Mouse (Mus musculus) embryonic stem cell, embryonic (primary cell): ENCODE results near the gene Bmf.

Source experiments
- CTCF ChIA-PET, 4 experiments: fragments of 300-600 bp in 2 of 4; fragments of 350-600 bp in 2 of 4; sonication (Branson Sonifier 250); formaldehyde crosslinking; loops; one replicate each; lab custom pipeline; 2022; ENCODE audit warnings: inconsistent platforms in 2 of 4; lab: Charles Lee
- POLR2A ChIA-PET, 4 experiments: fragments of 300-600 bp in 2 of 4; fragments of 350-600 bp in 2 of 4; sonication (Branson Sonifier 250); formaldehyde crosslinking; loops; one replicate each; lab custom pipeline; 2022; ENCODE audit warnings: antibody characterized with exemption in 4 of 4, inconsistent platforms in 1 of 4; lab: Charles Lee

The Bmf gene

DNA sequence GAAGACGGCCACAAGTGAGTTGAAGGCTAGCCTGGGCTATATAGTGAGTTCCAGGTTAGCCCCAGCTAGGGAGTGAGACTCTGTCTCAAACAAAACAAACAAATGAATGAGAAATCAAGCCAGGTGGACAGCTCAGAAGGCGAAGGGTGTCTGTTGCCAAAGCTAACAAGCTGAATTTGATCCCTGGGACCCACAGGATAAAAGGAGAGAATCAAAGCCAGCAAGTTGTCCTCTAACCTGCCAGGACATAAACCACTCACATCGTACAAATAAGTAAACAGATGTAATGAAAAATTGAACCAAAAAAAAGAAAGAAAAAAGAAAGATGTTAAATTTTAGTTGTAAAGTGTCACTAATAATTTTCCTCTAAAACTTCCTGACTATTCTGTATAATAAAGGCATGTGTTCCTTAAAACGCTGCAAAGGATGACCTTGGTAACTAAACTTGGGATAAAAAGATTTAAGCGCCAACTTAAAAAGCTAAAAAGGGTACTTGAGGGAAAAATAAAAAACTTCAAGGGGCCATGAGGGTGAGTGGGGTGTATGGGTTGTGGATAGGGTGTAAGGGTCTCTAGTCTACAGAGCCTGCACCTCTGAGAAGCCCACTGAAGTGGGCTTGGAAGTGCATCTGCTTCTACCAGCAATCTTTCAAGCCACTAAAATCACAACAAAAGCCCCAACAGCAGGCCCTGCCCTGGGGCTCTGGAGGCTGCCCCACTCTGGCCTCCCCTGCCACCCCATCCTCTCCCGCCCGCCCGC is 39.6 kb downstream of the Bmf start:
- ChIA-PET CTCF (interaction anchor here in 1 of 4 experiments (0.7 to 1.0 kb wide), 2 partner anchors 23 to 1661 kb away, joined by 3 read pairs; no protein-coding TSS in a partner anchor), POLR2A (interaction anchor here in 3 of 4 experiments (0.6 to 2.2 kb wide), 6 partner anchors 10 to 282 kb away, joined by 3 to 7 read pairs (median 4); partner anchors contain the start of gene Bmf (in 2 of the 3))

DNA sequence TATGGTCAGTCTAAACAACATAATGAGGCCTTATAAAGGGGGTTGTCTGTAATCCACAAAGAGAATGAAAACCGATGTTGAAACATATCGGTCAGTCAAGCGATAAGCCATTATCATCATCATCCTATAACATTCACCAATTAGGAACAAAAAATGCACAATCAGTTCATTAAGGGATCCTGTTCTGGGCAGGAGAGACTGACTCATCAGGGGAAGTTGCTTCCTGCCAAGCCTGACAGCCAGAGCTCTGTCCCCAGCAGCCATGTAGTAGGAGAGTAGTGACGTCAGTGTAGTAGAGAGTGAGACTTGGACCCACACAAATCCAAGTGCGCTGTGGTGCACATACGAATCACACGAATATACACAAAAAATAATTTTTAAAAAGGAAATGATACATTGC is 42.4 kb downstream of the Bmf start:
- CTCF ChIA-PET, result no interaction called here
- POLR2A ChIA-PET, result no interaction called here

DNA sequence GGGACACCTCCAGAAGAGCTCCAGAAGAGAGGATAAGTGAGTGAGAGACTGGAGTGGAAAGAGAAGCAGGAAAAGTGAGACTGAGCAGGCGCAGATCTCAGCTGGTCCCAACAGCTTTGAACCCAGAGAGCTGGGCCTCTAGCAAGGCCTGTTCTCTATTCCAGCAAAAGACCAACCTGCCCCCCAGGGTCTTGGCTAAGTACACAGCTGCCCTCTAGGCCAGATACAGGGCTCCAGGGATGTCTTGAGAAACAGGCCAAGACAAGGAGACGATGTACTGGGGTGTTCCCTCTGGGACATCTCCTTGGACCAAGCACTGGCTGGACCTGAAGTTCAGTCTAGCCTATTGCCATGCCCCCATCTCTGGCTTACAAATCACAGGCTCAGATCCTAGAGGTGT is 49.3 kb downstream of the Bmf start:
- CTCF ChIA-PET, result interaction anchor here (0.6 to 2.3 kb wide), 9 partner anchors 11 to 138 kb away, joined by 3 to 17 read pairs (median 4); no protein-coding TSS in a partner anchor
- POLR2A ChIA-PET, result interaction anchor here in 2 of 4 experiments (0.7 to 3.6 kb wide), 10 partner anchors 9 to 168 kb away, joined by 3 to 16 read pairs (median 4); no protein-coding TSS in a partner anchor

DNA sequence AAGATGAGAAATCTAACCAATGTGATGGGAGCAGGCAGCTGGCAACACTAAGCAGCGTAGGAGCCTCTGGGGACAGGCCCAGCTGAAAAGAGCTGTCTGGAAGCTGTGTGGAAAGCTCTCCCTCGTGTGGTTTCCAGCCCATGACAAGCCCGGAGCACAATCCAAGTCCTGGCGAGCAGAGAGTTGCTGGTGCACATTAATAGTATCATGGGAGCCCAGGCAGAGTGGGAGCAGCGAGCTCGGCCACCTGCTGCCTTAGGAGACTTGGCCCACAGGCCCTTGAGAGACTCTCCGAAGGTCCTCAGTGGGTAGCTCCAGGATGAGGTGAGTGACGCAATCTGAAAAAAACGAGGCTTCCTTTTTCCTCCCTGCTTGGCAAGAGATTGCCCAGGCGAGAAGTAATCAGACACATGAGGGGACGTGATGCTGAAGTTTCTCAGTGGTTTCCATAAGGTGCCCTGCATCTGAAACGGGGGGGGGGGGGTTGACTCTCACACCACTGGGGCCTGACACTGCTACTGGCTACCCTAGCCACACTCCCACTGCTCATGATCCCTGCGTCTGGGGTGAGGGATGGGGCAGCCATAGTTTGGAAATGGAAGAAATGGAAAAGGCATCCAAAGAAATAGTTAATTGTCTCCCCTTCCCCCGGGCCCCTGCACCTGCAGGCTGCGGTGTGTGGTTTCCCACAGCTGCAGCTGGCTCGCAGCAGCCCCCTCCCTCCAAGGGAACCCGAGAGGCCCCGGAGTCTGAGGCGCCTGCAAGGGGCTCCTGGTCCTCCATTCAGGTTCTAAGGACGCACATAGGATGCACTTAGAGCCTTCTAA is 50.1 kb downstream of the Bmf start:
- ChIA-PET POLR2A (interaction anchor here in 3 of 4 experiments (0.6 to 3.6 kb wide), 13 partner anchors 8 to 88 kb away, joined by 3 to 16 read pairs (median 4); partner anchors contain the start of gene Srp14 (in 1 of the 3)), CTCF (interaction anchor here (0.6 to 2.3 kb wide), 11 partner anchors 11 to 139 kb away, joined by 3 to 17 read pairs (median 4); no protein-coding TSS in a partner anchor)

DNA sequence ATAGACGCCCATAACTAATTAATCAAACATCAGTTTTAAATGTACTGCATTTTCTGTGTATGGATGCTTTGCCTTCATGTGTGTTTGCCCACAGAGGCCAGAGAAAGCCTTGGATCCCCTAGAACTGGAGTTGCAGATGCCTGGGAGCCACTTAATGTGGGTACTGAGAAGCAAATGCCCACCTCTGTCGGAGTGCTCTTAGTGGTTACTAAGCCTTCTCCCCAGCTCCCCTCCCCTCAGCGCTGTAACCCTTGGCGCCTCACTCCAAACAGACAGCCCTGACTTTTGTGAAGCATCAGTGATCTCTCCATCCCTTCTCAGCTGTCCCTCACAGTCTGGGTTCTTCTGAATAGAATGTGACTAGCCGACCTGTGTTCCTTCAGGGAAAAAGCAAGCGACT is 51.0 kb downstream of the Bmf start:
- ChIA-PET POLR2A (interaction anchor here in 2 of 4 experiments (1.0 to 3.6 kb wide), 9 partner anchors 9 to 89 kb away, joined by 3 to 16 read pairs (median 4); partner anchors contain the start of gene Srp14 (in 1 of the 2)), CTCF (interaction anchor here in 3 of 4 experiments (1.3 to 2.3 kb wide), 3 partner anchors 11 to 12 kb away, joined by 3 to 17 read pairs (median 5); no protein-coding TSS in a partner anchor)

DNA sequence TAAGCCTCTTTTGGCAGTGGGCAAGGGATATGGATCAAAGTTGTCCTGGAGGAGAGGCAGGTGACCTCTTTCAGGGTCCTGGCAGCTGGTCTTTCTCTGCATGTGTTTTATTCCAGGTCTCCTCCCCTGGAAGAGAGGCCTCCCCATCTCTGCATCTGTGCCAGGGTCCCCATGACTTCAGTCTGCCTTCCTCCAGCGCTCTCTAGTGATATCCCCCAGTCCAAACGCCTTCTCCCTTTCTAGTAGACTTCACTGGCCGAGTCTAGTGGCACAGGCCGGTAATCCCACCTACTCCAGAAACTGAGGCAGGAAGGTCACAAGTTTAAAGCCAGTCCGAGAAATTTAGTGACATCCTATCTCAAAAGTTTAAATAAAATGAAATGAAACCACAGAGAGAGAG is 51.6 kb downstream of the Bmf start:
- CTCF ChIA-PET, result interaction anchor here in 2 of 4 experiments (1.3 to 1.4 kb wide), 2 partner anchors 11 kb away, joined by 3 to 5 read pairs; no protein-coding TSS in a partner anchor
- POLR2A ChIA-PET, result interaction anchor here in 1 of 4 experiments (3.6 kb wide), 1 partner anchor 9 kb away, joined by 16 read pairs; no protein-coding TSS in a partner anchor

DNA sequence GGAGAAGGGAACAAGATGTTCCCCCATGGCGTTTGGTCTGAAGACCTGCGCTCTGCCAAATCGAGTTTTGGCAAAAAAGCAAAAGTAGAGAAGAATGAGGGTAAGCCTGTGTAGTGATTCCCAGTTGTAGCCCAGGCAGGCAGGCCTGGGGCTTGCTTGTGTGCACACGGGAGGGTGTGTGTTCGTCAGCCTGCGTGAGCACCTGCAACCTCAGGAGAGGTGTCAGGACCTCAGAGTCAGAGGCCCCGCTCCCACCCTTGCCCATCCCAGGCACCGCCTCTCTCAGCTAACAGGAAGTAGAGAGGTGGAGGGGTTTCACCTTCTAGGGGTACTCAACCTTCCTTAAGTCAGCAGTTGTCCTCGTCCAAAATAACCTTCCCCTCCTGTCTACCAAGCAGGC is 54.5 kb downstream of the Bmf start:
- POLR2A ChIA-PET, result interaction anchor here in 3 of 4 experiments (0.6 to 2.1 kb wide), 9 partner anchors 8 to 430 kb away, joined by 3 to 8 read pairs (median 4); no protein-coding TSS in a partner anchor
- CTCF ChIA-PET, result interaction anchor here (0.6 to 2.0 kb wide), 8 partner anchors 8 to 270 kb away, joined by 3 to 6 read pairs (median 4); no protein-coding TSS in a partner anchor

DNA sequence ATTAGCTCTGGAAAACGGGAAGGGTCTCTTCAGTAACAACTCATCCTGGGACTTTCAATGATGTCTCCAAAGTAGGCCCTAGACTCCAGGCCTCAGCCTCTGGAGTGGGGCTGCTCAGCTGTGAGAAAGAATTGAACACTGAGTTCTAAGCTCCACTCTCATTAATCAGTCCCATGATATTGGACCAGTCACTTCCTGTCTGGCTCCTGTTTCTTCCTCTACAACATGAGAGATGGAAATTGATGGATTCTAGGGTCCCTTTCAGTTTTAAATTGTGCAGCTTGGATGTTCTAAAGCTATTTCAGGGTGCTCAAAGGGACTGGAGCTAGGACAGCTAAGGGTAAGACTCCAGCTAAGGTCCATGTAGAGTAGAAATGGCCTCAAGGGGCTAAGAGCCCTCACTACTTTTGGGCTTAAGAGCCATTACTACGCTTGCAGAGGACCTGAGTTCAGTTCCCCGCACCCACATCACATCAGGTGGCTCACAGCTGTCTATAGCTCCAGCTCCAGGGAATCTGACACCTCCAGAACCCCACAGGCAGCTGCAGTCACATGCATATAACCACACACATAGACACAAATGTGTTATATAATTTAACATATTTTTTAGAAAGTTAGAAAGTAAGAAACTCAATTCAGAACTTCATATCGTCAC is 57.6 kb downstream of the Bmf start:
- ChIA-PET CTCF (interaction anchor here in 2 of 4 experiments (0.6 to 1.2 kb wide), 3 partner anchors 51 to 204 kb away, joined by 3 to 7 read pairs (median 4); no protein-coding TSS in a partner anchor), POLR2A (interaction anchor here in 3 of 4 experiments (0.6 to 4.0 kb wide), 5 partner anchors 8 to 56 kb away, joined by 3 to 13 read pairs (median 5); no protein-coding TSS in a partner anchor)

DNA sequence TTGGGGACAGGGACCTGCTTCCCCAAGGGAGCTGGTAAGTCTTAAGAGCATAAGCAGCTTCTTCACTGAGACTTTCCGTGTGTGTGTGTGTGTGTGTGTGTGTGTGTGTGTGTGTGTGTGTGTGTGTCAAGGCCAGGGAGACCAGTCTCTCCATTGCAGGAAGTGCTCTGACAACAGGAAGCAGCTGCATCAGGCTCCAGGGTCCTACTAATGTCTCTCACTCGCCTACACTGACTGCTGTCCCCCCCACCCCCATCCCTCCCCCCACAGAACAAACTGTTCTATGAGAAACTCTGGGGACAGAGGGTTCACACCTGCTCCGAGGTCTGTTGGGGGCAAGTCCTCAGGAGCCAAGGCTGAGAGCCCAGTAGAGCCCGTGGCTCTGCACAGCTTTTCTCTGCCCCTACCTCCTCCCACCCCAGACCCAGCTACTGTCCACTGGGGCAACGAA is 58.2 kb downstream of the Bmf start:
- CTCF ChIA-PET, result interaction anchor here in 2 of 4 experiments (0.6 to 1.2 kb wide), 4 partner anchors 51 to 204 kb away, joined by 3 to 7 read pairs (median 6); no protein-coding TSS in a partner anchor
- POLR2A ChIA-PET, result interaction anchor here in 3 of 4 experiments (0.6 to 4.0 kb wide), 5 partner anchors 8 to 56 kb away, joined by 3 to 13 read pairs (median 5); no protein-coding TSS in a partner anchor

DNA sequence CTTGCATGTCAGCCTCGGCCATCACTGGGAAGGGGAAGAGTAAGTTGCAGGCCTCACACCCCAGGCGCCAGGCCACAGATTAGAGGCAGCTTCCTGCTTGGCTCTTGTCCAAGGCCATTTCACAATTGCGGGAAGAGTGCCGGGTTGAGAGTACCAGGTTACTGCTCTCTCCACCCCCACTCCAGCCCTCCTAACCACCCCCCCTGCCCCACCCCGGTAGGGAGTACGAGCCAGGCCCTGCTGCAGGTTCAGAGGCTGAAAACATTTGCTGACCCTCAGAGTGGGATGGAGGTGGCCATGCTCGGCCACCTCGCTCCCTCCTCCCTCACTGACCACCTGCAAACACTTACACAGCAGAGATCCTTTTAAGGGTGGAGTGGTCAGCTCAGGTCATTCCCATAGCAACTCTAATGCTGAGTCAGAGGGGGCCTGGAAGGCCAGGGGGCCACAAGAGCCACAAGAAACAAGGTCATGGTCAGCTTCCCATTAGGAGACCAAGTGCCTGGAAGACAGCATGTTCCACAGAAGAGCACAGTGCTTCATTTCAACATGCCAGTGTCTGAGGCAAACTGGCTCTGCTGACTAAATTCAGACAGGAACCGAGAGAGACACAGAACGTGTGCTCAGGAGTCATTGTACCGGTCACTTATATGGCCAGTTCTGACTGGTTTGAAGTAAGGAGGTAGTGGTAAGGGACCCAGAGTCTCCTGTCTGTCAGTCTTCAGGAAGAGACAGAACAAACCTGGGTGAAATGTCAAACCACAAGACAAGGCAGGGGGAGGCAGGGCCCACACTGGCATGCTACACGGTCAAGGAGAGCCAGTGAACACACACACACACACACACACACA is 59.0 kb downstream of the Bmf start:
- ChIA-PET POLR2A (interaction anchor here in 3 of 4 experiments (0.6 to 4.2 kb wide), 6 partner anchors 9 to 249 kb away, joined by 3 to 16 read pairs (median 4); no protein-coding TSS in a partner anchor), CTCF (interaction anchor here in 2 of 4 experiments (0.7 to 1.2 kb wide), 3 partner anchors 53 to 168 kb away, joined by 3 to 7 read pairs (median 3); no protein-coding TSS in a partner anchor)

DNA sequence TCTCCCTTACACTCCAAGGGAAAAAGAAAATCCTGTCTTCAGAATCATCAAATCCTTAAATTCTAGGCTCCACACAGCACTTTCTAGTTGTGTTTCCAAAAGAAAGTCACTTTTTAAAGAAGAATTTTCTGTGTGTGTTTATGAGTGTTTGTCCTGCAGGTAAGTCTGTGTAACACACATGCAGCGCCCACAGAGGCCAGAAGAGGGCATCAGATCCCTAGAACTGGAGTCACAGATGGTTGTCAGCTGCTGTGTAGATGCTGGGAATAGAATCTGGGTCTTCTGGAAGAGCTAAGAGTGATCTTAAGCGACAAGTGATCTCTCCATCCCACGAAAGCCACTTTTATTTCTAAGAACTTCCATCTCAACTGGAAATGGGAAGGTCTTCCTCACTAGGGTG is 61.7 kb downstream of the Bmf start:
- ChIA-PET POLR2A (interaction anchor here in 3 of 4 experiments (0.6 to 4.2 kb wide), 12 partner anchors 8 to 153 kb away, joined by 3 to 20 read pairs (median 4); partner anchors contain the start of gene Srp14 (in 1 of the 3)), CTCF (interaction anchor here (0.6 to 4.5 kb wide), 40 partner anchors 8 to 288 kb away, joined by 3 to 60 read pairs (median 7); partner anchors contain the start of genes Bmf (in 1 of the 4), Bub1b (in 1 of the 4) and Srp14 (in 1 of the 4))

DNA sequence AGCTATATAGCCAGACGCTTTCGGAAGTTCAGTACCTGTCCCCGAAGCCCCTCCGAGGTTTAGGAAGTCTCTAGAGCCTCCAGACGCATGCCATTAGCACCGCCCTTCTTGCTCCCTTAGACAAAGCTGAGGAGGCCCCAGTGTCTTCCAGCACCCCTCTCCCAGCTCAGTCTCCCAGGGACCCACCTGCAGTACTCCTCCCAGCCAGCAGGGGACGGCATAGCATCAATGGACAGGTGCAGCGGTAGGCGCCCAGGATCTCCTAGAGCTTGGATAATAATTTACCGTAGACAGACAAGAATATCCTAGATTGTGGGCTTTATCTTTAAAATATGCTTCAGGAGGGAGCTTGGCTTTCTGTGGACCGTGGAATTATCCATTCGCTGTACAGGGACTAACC is 62.6 kb downstream of the Bmf start:
- CTCF ChIA-PET, result interaction anchor here (0.5 to 4.5 kb wide), 130 partner anchors 8 to 998 kb away, joined by 3 to 60 read pairs (median 4); partner anchors contain the start of genes Bmf (in 2 of the 4), Eif2ak4 (in 2 of the 4), Pak6 (in 2 of the 4) and Ankrd63 (in 1 of the 4)
- POLR2A ChIA-PET, result interaction anchor here (0.5 to 4.2 kb wide), 36 partner anchors 8 to 599 kb away, joined by 3 to 20 read pairs (median 4); partner anchors contain the start of genes Bmf (in 2 of the 4), Bahd1 (in 1 of the 4), Ccdc9b (in 1 of the 4) and Eif2ak4 (in 1 of the 4)

DNA sequence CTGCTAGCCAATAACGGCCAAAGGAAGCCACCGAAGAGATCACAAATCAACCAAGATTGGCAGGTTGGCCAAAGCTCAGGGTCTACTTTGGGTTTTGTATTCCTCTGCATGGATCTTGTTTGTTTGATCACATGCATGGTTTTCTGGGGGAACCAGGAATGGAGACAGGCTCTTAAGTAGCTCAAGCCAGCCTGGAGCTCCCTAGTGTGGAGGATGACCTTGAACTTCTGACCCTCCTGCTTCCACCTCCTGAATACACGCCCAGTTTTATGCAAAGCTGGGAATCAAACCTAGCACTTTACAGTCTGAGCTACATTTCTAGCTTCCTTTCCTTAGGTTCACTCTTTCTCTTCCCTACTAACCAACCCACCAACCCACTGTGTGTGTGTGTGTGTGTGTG is 64.1 kb downstream of the Bmf start:
- ChIA-PET CTCF (interaction anchor here (0.6 to 4.5 kb wide), 37 partner anchors 9 to 1257 kb away, joined by 3 to 60 read pairs (median 4); partner anchors contain the start of genes Ankrd63 (in 1 of the 4) and Ccdc9b (in 1 of the 4)), POLR2A (interaction anchor here in 3 of 4 experiments (0.6 to 3.7 kb wide), 33 partner anchors 9 to 211 kb away, joined by 3 to 20 read pairs (median 4); partner anchors contain the start of genes Bmf (in 3 of the 3), Eif2ak4 (in 2 of the 3) and Bub1b (in 1 of the 3))

DNA sequence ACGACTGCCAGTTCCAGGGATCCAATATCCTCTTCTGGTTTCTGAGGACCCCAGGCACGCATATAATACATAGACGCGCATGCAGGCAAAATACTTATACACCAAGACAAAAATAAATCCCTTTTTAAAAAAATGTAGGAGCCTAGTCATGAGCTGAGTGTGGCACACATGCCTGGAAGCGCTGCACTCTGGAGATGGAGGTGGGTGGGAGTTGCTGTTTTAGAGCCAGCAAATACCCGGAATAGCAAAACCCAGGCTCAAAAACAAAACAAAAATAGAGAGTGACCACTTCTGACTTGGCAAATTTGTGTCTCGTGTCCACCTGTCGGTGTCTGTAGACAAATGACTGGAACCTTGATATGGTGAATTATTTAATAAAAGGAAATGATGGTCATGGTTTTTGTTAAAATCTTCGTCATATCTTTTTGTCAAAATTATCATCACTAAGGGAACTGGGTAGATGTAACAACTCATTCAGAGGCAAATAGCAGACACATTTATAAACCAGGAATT is 65.0 kb downstream of the Bmf start:
- POLR2A ChIA-PET, result interaction anchor here in 3 of 4 experiments (0.7 to 2.7 kb wide), 6 partner anchors 12 to 103 kb away, joined by 3 to 18 read pairs (median 6); partner anchors contain the start of genes Eif2ak4 (in 3 of the 3) and Bmf (in 1 of the 3)

DNA sequence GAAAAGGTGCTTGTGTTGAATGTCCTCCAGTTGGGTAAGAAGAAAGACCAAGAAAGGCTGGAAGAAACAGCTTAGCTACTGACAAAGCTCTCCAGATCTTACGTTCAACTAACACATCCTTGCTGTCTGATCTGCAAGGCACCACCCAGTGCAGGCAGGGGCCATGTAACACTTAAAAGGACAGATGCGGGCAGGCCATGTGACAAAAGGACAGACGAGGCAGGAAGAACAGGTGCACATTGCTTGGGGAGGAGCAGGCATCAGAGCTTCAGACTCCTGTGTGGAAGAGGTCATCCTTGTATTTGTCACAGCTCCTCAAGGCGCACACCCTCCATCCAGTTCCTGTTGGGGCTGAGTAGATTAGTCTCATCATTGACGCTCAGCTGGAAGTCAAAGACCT is 66.5 kb downstream of the Bmf start:
- POLR2A ChIA-PET, result interaction anchor here in 2 of 4 experiments (0.6 to 1.0 kb wide), 3 partner anchors 57 to 136 kb away, joined by 4 to 23 read pairs (median 5); no protein-coding TSS in a partner anchor
- CTCF ChIA-PET, result interaction anchor here in 2 of 4 experiments (0.6 to 0.8 kb wide), 2 partner anchors 90 to 221 kb away, joined by 3 to 4 read pairs; no protein-coding TSS in a partner anchor

More for the DNA sequence above, 65.0 kb downstream of the Bmf start:
- CTCF ChIA-PET, result interaction anchor here in 2 of 4 experiments (0.5 to 1.4 kb wide), 3 partner anchors 115 to 154 kb away, joined by 3 to 15 read pairs (median 4); no protein-coding TSS in a partner anchor
